Mouse (Mus musculus): ENCODE data around the gene Lhb.

DNA sequence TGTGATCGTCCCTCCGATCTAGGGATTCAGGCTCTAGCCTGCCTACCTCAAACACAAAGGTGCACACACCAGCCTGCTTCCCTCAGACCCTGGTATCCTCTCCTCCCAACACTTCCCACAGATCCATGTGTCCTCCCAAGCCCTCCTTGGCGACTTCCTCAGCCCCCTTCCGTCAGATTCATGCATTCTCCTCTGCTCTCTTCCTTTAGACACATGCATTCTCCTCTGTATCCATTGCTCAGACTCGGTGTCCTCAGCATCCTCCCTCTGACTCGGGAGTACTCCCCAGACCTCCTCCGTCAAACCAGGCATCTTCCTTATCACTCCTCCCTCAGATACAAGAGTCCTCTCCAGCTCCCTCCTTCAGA lies 13.2 kb downstream of the Lhb start:
- TF ChIP-seq POLR2A (IDR thresholded peaks at IDR 0.05; ENCODE audit: insufficient read depth, low read depth, low read length) (no peak), CTCF (IDR thresholded peaks at IDR 0.05) (no peak), EP300 (IDR thresholded peaks at IDR 0.05; ENCODE audit: insufficient read depth, low read depth, low read length) (no peak)
